ENCODE assay signal across 10 mouse cellular contexts in the genomic region with DNA sequence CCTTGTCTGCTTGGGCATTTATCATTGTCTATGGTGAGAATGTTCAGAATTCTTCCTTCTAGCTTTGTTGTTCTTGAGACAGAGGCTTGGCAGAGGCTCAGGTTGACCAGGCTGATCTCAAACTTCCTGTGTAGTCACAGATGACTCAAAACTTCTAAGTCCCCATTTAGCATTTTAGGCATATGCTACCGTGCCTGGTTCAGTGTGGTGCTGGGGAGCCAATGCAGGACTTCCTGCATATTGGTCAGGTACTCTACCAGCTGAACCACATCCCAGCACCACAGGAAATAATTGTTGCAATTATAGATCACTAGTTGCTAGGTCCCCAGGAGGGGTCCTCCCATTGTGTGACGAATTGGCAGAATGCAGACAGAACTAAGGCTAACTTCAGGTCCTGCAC. TPM values are rescaled to one million over a fixed set of nuclear protein-coding genes. Genes with fewer than 3 reads are reported as not detected.
A peak's percentile ranks its signal among the peaks of the same experiment; 100 is the strongest.
DNase-seq lines count a peak whose midpoint lies in the region; ATAC-seq and TF ChIP-seq lines count a peak whose summit lies in the region.
"Had no signal": no experiment of that assay in that cellular context is flagged by ENCODE, and none has a peak within 500 bp of the region (broad histone marks: within the 10 kb centered on the region; RNA-seq: fewer than 3 reads in every experiment).

No protein-coding gene starts in this region.

- H3K4me1 ChIP-seq in cerebellum, adult 2 months (ENCODE audit: control insufficient read depth, insufficient read depth, low read length), result peaks cover 20% of the 10 kb centered on the region

- ATAC-seq in frontal cortex, adult (ENCODE audit: low TSS enrichment), result no peak

- peak; percentile 71 for DNase-seq in adrenal gland, adult 2 months
- no peak for DNase-seq in adrenal gland, postnatal 10 days
- no peak for DNase-seq in left cerebral cortex, adult 2 months (ENCODE audit: extremely low spot score in 1 of 2, low spot score in 2 of 2)
- no peak for DNase-seq in left cerebral cortex, postnatal 36 days (ENCODE audit: low spot score in 2 of 2)
- DNase-seq in T-cell, adult 2 months (ENCODE audit: low spot score), result peak; percentile 69
- peak; percentile 58 for DNase-seq in naive thymus-derived CD4-positive, alpha-beta T cell, adult 2 months (ENCODE audit: low read depth)
- DNase-seq in cerebellum, adult 2 months, result no peak
- DNase-seq: cerebellum, postnatal 14 days had no signal

- no peaks in the 10 kb centered on the region for H3K27me3 ChIP-seq in cerebellum, adult 2 months (ENCODE audit: control insufficient read depth, insufficient read depth, low read length)
- H3K27me3 ChIP-seq: neural tube, embryonic 13.5 days had no signal

- no peak for TF ChIP-seq POLR2A in cerebellum, adult 2 months (IDR thresholded peaks at IDR 0.05; ENCODE audit: borderline replicate concordance, insufficient read depth, low read length)

- peak overlapping the region; percentile 12 for H3K27ac ChIP-seq in left cerebral cortex, adult 2 months
- no peak overlapping the region for H3K27ac ChIP-seq in cerebellum, adult 2 months (ENCODE audit: insufficient read depth, low read length)
- H3K27ac ChIP-seq: neural tube, embryonic 13.5 days had no signal

- H3K4me3 ChIP-seq in left cerebral cortex, adult 2 months, result no peak overlapping the region
- no peak overlapping the region for H3K4me3 ChIP-seq in cerebellum, adult 2 months (replicated peaks; ENCODE audit: insufficient read depth, low read depth, low read length)
- H3K4me3 ChIP-seq: neural tube, embryonic 13.5 days had no signal

- intact Hi-C loops in left cerebral cortex, adult 2 months (cut with DNase I), result no loop called here
- intact Hi-C loops in left cerebral cortex, postnatal 36 days (cut with DNase I), result no loop called here

- no peak for TF ChIP-seq CTCF in left cerebral cortex, adult 2 months (IDR thresholded peaks at IDR 0.05)
- no peak for TF ChIP-seq CTCF in cerebellum, adult 2 months (IDR thresholded peaks at IDR 0.05; ENCODE audit: borderline replicate concordance, insufficient read depth, low read depth, low read length)

- 49% methylated on average over 2 of the region's 2 CpGs for WGBS in cerebellum, adult 2 months

RNA-seq across cellular contexts. Expression of gene Capzb, which starts 10.7 kb away (rescaled TPM):
- total RNA-seq in adrenal gland, adult 2 months (2021), result 100 to 1,000 TPM; 312 to 392 TPM
- polyA plus RNA-seq in adrenal gland, adult 2 months (2012; rRNA removed), result 140 and 199 TPM in 2 replicates
- 100 to 1,000 TPM; 323 to 342 TPM for total RNA-seq in adrenal gland, postnatal 10 days (2021)
- 100 to 1,000 TPM; 306 to 324 TPM for total RNA-seq in left cerebral cortex, adult 2 months (2021)
- total RNA-seq in left cerebral cortex, postnatal 36 days (2021), result 100 to 1,000 TPM; 343 to 354 TPM
- 199 and 220 TPM in 2 replicates for polyA plus RNA-seq in cerebellum, adult 2 months (2012; rRNA removed)

Comparison
In these comparisons a context has a peak if more than half of its experiments do, and no peak if none do; other contexts are left out.
1. DNase-seq: peak in adrenal gland, adult 2 months (single experiment), T-cell, adult 2 months (single experiment) and naive thymus-derived CD4-positive, alpha-beta T cell, adult 2 months (single experiment); none in adrenal gland, postnatal 10 days (single experiment), left cerebral cortex, adult 2 months (0 of 2), left cerebral cortex, postnatal 36 days (0 of 2) and cerebellum, adult 2 months (0 of 2).